Mouse (Mus musculus): ENCODE measurements around the gene Syt11. TPM values are rescaled to one million over a fixed set of nuclear protein-coding genes. Genes with fewer than 3 reads are reported as not detected.

Gene Syt11
- 10 to 100 TPM; 13.1 to 16.9 TPM for total RNA-seq (2023)

GRCm38 (mm10) chr3:88774939-88775841 lies at the start of gene Syt11:
Gene Syt11, minus strand, starts transcription at chr3:88775164.

GRCm38 (mm10) chr3:88716399-88717197 lies 58.4 kb downstream of the Syt11 start, which contains the start of gene Rit1:
Gene Rit1, plus strand, starts transcription at chr3:88716838.

Other genes with a start within 250 kb of the Syt11 start
- gene Mex3a, start 242.8 kb downstream of the Syt11 start, total RNA-seq (2023) = 1 to 10 TPM; 3.1 to 3.2 TPM
- 1 to 10 TPM in 1 of 2 experiments, not detected in 1; 1.3 TPM for gene Rab25, start 226.9 kb downstream of the Syt11 start, total RNA-seq (2023)
- 10 to 100 TPM; 86.4 to 87.7 TPM for gene Lamtor2, start 222.1 kb downstream of the Syt11 start, total RNA-seq (2023)
- 10 to 100 TPM; 54.5 to 55.8 TPM for gene Ubqln4, start 221.4 kb downstream of the Syt11 start, total RNA-seq (2023)
- gene Ssr2, start 199.3 kb downstream of the Syt11 start, total RNA-seq (2023) = 10 to 100 TPM; 68.8 to 75.7 TPM
- 100 to 1,000 TPM; 181 to 203 TPM for gene Arhgef2, start 169.2 kb downstream of the Syt11 start, total RNA-seq (2023)
- not detected for gene Rxfp4, start 122.0 kb downstream of the Syt11 start, total RNA-seq (2023)
- gene Khdc4, start 89.4 kb downstream of the Syt11 start, total RNA-seq (2023) = 100 to 1,000 TPM; 125 to 126 TPM
- 10 to 100 TPM; 29.5 to 30.1 TPM for gene Rit1, start 58.3 kb downstream of the Syt11 start, total RNA-seq (2023)
- 10 to 100 TPM; 76.4 to 82.9 TPM for gene Gon4l, start 60.1 kb upstream of the Syt11 start, total RNA-seq (2023)
- 10 to 100 TPM; 17.6 to 18.2 TPM for gene Msto1, start 138.8 kb upstream of the Syt11 start, total RNA-seq (2023)
- gene Ash1l, start 175.5 kb upstream of the Syt11 start, total RNA-seq (2023) = 10 to 100 TPM; 82.1 to 86.5 TPM
- 100 to 1,000 TPM in 1 of 2 experiments, 10 to 100 TPM in 1; 94.8 to 105 TPM for gene Dap3, start 176.0 kb upstream of the Syt11 start, total RNA-seq (2023)